Mouse (Mus musculus) C2C12 (cell line): ENCODE data around the gene Adprh. TPM values are rescaled to one million over a fixed set of nuclear protein-coding genes. Genes with fewer than 3 reads are reported as not detected.
A peak's percentile ranks its signal among the peaks of the same experiment; 100 is the strongest.

Source experiments
- H3K27me3 ChIP-seq: one replicate; pipeline ENCODE4 v1.6.1; 2011; ENCODE audit not compliant: control insufficient read depth, insufficient read depth, insufficient read length
- H3K36me3 ChIP-seq: one replicate; pipeline ENCODE4 v1.6.1; 2011; ENCODE audit not compliant: control insufficient read depth, insufficient read depth
- H3K4me3 ChIP-seq: one replicate; pipeline ENCODE4 v1.5.1; 2011; ENCODE audit warnings: mild to moderate bottlenecking, control low read depth; ENCODE audit not compliant: poor library complexity, insufficient read depth, severe bottlenecking
- H3K79me2 ChIP-seq: one replicate; pipeline ENCODE4 v1.6.1; 2011; ENCODE audit not compliant: control insufficient read depth, insufficient read depth
- H3K79me3 ChIP-seq: one replicate; pipeline ENCODE4 v1.6.1; 2011; ENCODE audit warnings: low read depth, control low read depth
- H3ac ChIP-seq: one replicate; pipeline ENCODE3; 2011; ENCODE audit warnings: low read depth; ENCODE audit not compliant: control insufficient read depth, insufficient read length
- CEBPB ChIP-seq: IDR thresholded peaks from one replicate; pipeline ENCODE4 v1.6.1; 2011; ENCODE audit warnings: low read depth, mild to moderate bottlenecking, control low read depth, moderate library complexity
- CTCF ChIP-seq: IDR thresholded peaks from one replicate; pipeline ENCODE4 v1.5.1; 2011; ENCODE audit not compliant: control insufficient read depth, insufficient read depth, insufficient read length
- FOSL1 ChIP-seq: IDR thresholded peaks from one replicate; pipeline ENCODE4 v1.8.0; 2011; ENCODE audit warnings: mild to moderate bottlenecking, low read length; ENCODE audit not compliant: poor library complexity, insufficient read depth, severe bottlenecking
- MAX ChIP-seq: IDR thresholded peaks from one replicate; pipeline ENCODE4 v1.6.1; 2011; ENCODE audit warnings: mild to moderate bottlenecking, control low read depth
- MYOD1 ChIP-seq: IDR thresholded peaks from one replicate; pipeline ENCODE4 v1.6.1; 2011; ENCODE audit warnings: low read depth; ENCODE audit not compliant: control insufficient read depth, insufficient read length
- MYOG ChIP-seq: IDR thresholded peaks from one replicate; pipeline ENCODE4 v1.6.1; 2011; ENCODE audit not compliant: control insufficient read depth, insufficient read length; ENCODE audit errors: extremely low read depth
- USF1 ChIP-seq: IDR thresholded peaks from one replicate; pipeline ENCODE4 v1.6.1; 2011; ENCODE audit warnings: low read depth, mild to moderate bottlenecking, control low read depth, moderate library complexity
- polyA plus RNA-seq: library from polyadenylated mRNA; unstranded; fragments of >200 nt; fragmentation: generic; extraction: Trizol; gene quantifications from one replicate; pipeline ENCODE4 v1.2.1, GENCODE M21; 2012; ENCODE audit warnings: missing spikeins

The Adprh gene
- polyA plus RNA-seq, 1 experiment = 52.2 TPM

DNA sequence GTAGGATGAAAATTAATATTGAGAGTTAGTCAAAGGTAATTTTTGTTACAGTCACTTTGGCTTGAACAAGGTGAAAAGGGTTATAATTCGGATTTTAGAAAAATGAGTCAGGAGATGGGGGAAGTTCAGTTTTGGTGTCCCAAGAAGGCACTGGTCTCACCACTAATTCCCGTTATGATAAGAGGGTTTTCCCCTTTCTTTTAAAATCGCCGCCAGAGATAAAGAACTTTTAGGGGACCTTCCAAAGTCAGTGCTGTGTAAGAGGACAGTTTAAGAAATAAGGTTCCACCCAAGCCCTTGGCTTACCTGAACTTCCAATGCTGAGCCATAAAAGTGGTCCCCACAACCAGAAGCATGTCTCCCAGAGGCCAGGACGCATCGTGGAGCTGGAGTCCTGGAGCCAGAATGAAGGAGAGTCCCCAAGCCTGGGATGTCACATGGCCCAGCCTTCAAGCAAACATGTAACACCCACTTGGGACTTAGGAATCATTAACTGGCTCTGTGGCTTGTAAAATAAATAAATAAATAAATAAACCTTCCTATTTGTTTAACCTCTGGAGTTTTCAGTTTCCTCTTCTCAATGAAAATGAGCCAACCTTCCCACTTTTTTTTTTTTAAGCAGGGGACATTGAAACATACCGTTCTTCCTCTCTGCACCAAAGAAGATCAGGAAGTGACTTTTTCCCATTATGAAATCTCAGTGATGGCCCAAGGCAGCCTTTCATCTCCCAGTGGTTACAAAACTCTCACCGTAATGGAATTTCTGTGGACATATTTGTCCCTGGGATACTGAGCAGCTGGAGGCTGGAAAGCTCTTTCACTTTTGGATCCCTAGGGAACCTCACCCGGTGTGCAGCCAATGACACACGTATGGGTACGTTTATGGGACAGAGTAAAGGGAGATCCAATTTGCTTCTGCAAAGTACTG is 19.7 kb downstream of the Adprh start, which contains the start of gene Pla1a:
TSS of gene Pla1a (minus strand) at position 648 of the 928 bp plus-strand sequence.
- no peaks in the 10 kb centered on the region for H3K79me2 ChIP-seq

DNA sequence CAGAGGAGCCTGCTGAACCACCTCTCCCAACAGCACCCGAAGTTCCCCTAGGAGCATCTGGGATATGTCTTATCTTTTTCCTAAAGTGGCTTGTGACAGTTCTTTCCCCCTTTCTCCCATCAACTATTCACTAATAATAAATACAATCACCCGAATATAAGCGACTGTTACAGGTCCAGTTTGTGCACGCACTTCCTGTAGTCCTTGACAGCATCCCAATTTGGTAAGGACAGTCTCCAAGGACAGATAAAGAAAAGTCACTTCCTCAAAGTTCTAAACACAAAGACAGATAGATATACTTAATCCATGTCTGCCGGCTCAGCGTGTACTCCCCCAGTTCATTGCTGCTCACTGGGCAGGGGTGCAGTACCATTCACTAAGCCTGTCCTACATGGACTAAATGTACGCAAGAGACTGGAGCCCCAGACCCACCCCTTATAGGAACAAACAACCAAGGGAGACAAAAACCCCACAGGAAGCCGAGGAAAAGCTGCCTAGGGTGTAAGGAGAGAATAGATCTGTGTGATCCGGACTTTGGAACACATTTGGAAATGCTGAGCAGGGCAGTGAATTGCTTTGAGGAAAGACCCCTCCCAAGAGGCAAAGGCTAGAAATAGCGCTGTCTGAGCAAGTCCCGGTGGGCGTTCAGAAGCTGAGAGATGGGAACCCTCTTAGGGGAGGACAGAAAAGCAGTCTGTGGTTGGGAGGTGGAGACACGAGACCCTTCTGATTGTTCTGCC is 20.9 kb downstream of the Adprh start:
- H3K79me2 ChIP-seq = no peaks in the 10 kb centered on the region
- no peak overlapping the region for H3ac ChIP-seq
- no peaks in the 10 kb centered on the region for H3K27me3 ChIP-seq
- H3K79me3 ChIP-seq = no peaks in the 10 kb centered on the region
- no peaks in the 10 kb centered on the region for H3K36me3 ChIP-seq
- TF ChIP-seq CEBPB (no peak), USF1 (no peak), MYOG (no peak), CTCF (no peak), MAX (no peak), MYOD1 (no peak), FOSL1 (no peak)
- H3K4me3 ChIP-seq = no peak overlapping the region

More for the DNA sequence above, 19.7 kb downstream of the Adprh start, which contains the start of gene Pla1a:
- TF ChIP-seq FOSL1 (no peak), MAX (no peak), MYOD1 (no peak), USF1 (peak; percentile 39), CEBPB (peak; percentile 68), CTCF (no peak), MYOG (no peak)
- H3K4me3 ChIP-seq = no peak within 1 kb of the TSS
- H3K27me3 ChIP-seq = no peaks in the 10 kb centered on the region
- H3K79me3 ChIP-seq = no peaks in the 10 kb centered on the region
- H3K36me3 ChIP-seq = no peaks in the 10 kb centered on the region
- no peak within 1 kb of the TSS for H3ac ChIP-seq

GRCm38 (mm10) chr16:38425799-38426198 is 26.7 kb downstream of the Adprh start:
- no peak overlapping the region for H3K4me3 ChIP-seq
- H3K36me3 ChIP-seq = no peaks in the 10 kb centered on the region
- no peaks in the 10 kb centered on the region for H3K79me3 ChIP-seq
- H3K79me2 ChIP-seq = no peaks in the 10 kb centered on the region
- TF ChIP-seq CTCF (no peak), MAX (no peak), MYOG (no peak), FOSL1 (no peak), USF1 (no peak), MYOD1 (no peak), CEBPB (no peak)
- H3ac ChIP-seq = no peak overlapping the region
- H3K27me3 ChIP-seq = no peaks in the 10 kb centered on the region

DNA sequence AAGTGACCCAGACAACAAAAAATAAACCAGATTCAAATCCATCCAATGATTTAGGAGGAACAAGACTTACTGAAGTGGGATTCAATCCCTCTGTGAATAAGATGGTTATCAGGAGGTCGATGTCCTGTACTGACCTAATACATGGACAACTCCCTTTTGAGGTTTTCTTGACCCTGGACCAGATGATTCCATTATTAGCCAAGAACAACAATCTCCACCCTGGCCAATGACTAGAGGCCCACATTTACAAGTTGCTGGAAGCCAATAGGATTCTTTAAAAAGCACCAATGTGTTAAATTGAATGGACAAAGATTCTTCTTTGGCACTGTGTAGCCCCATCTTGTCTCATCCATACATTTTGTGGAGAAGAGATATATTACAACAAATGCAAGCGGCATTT is 27.1 kb downstream of the Adprh start:
- no peak overlapping the region for H3ac ChIP-seq
- H3K79me2 ChIP-seq = no peaks in the 10 kb centered on the region
- H3K27me3 ChIP-seq = no peaks in the 10 kb centered on the region
- no peak overlapping the region for H3K4me3 ChIP-seq
- TF ChIP-seq CEBPB (no peak), USF1 (no peak), CTCF (no peak), MYOG (no peak), MYOD1 (no peak), FOSL1 (no peak), MAX (no peak)
- no peaks in the 10 kb centered on the region for H3K79me3 ChIP-seq
- no peaks in the 10 kb centered on the region for H3K36me3 ChIP-seq

GRCm38 (mm10) chr16:38414953-38415352 is 37.5 kb downstream of the Adprh start:
- no peaks in the 10 kb centered on the region for H3K27me3 ChIP-seq
- no peak for TF ChIP-seq MYOG
- no peak for TF ChIP-seq CTCF
- TF ChIP-seq FOSL1 = no peak
- no peak for TF ChIP-seq MAX
- no peak for TF ChIP-seq USF1
- no peak for TF ChIP-seq MYOD1
- TF ChIP-seq CEBPB = no peak
- no peaks in the 10 kb centered on the region for H3K79me2 ChIP-seq
- no peak overlapping the region for H3K4me3 ChIP-seq
- H3K36me3 ChIP-seq = no peaks in the 10 kb centered on the region
- H3ac ChIP-seq = no peak overlapping the region
- no peaks in the 10 kb centered on the region for H3K79me3 ChIP-seq
